Mouse (Mus musculus) C2C12 (cell line): ENCODE results near the gene Chrne.

Experiments
- CEBPB ChIP-seq: IDR thresholded peaks from one replicate; pipeline ENCODE4 v1.6.1; 2011; ENCODE audit warnings: low read depth, mild to moderate bottlenecking, control low read depth, moderate library complexity
- CTCF ChIP-seq: IDR thresholded peaks from one replicate; pipeline ENCODE4 v1.5.1; 2011; ENCODE audit not compliant: control insufficient read depth, insufficient read depth, insufficient read length
- MAX ChIP-seq: IDR thresholded peaks from one replicate; pipeline ENCODE4 v1.6.1; 2011; ENCODE audit warnings: mild to moderate bottlenecking, control low read depth
- MYOD1 ChIP-seq: IDR thresholded peaks from one replicate; pipeline ENCODE4 v1.6.1; 2011; ENCODE audit warnings: low read depth; ENCODE audit not compliant: control insufficient read depth, insufficient read length
- MYOG ChIP-seq: IDR thresholded peaks from one replicate; pipeline ENCODE4 v1.6.1; 2011; ENCODE audit not compliant: control insufficient read depth, insufficient read length; ENCODE audit errors: extremely low read depth
- USF1 ChIP-seq: IDR thresholded peaks from one replicate; pipeline ENCODE4 v1.6.1; 2011; ENCODE audit warnings: low read depth, mild to moderate bottlenecking, control low read depth, moderate library complexity

DNA sequence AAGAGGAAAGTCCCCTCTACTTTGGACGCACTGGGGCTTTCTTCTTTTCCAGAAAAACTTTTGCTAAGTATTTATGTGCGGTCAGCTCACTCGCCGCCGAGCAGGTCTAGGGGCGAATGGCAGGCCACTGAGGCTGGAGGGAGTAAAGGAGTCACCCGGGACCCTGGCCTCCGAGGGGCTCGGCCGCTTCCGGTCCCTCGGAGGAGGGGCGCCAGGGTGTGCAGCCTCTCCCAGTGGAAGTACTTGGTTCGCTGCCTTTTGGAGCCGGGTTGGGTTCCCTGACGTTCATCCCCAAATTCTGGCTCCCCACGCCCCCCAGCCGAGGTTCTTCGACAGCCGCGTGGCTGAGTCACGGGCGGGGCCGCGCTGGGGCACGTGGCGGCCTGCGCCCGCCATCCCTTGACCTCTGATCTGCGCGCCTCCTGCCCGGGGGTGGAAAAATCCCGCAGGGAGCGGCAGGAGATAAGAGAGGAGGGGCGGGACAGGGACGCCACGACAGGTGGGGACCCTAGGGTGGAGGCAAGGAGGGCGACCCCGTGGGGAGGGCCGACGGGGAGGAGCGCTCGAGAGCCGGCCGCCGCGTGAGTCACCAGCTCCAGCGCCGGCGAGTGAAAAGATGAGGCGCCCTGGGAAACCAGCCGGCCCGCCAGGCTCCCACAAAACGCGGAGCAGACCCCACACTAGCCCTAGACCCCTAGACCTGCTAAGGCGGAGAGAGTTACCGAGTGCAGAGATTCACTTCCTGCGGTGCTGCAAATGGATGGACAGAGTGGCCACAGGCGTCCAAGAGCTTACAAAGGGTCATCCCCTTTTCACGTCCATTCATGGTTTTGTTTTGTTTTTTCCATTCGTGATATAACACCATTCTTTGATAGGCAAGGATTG lies 36.8 kb upstream of the Chrne start:
- no peak for TF ChIP-seq CTCF
- peak; percentile 59 for TF ChIP-seq USF1
- TF ChIP-seq MYOG = no peak
- peak; percentile 98 for TF ChIP-seq MAX
- no peak for TF ChIP-seq CEBPB
- TF ChIP-seq MYOD1 = peak; percentile 83
